Mouse (Mus musculus) hindbrain, embryonic 15.5 days (tissue): ENCODE data around the gene Stat5a. TPM values are rescaled to one million over a fixed set of nuclear protein-coding genes. Genes with fewer than 3 reads are reported as not detected.
A peak's percentile ranks its signal among the peaks of the same experiment; 100 is the strongest.

Experiments
- ATAC-seq: fragments of 200-750 bp; cut with Nextera tagmentation; 2 replicates; pipeline ENCODE4 v1.8.0; 2017; ENCODE audit warnings: low read depth, moderate number of reproducible peaks, moderate TSS enrichment; ENCODE audit not compliant: low FRiP score
- H3K27ac ChIP-seq: fragments of 300-500 bp; sonication (generic); replicated peaks from 2 replicates; pipeline ENCODE4 v1.5.1; 2015; ENCODE audit warnings: mild to moderate bottlenecking, inconsistent platforms
- H3K27me3 ChIP-seq: fragments of 300-500 bp; sonication (generic); 2 replicates; pipeline ENCODE4 v1.6.1; 2015; ENCODE audit warnings: control low read depth, inconsistent platforms
- H3K36me3 ChIP-seq: fragments of 300-500 bp; sonication (generic); 2 replicates; pipeline ENCODE4 v1.6.1; 2015; ENCODE audit warnings: control low read depth, inconsistent platforms
- H3K4me1 ChIP-seq: fragments of 300-500 bp; sonication (generic); replicated peaks from 2 replicates; pipeline ENCODE4 v1.6.1; 2015; ENCODE audit warnings: control low read depth, inconsistent platforms
- H3K4me2 ChIP-seq: fragments of 300-500 bp; sonication (generic); 2 replicates; pipeline ENCODE4 v1.6.1; 2015; ENCODE audit warnings: moderate library complexity, mild to moderate bottlenecking, inconsistent platforms
- H3K4me3 ChIP-seq: fragments of 300-500 bp; sonication (generic); 2 replicates; pipeline ENCODE4 v1.5.1; 2015; ENCODE audit warnings: mild to moderate bottlenecking, inconsistent platforms
- H3K9ac ChIP-seq: fragments of 300-500 bp; sonication (generic); 2 replicates; pipeline ENCODE4 v1.6.1; 2015; ENCODE audit warnings: inconsistent platforms
- H3K9me3 ChIP-seq: fragments of 300-500 bp; sonication (generic); 2 replicates; pipeline ENCODE4 v1.6.1; 2016; ENCODE audit warnings: control low read depth, inconsistent platforms
- WGBS: fragments of 180-500 bp; shearing (Covaris S2); methylation state at CpG from one replicate; pipeline ENCODE4 v1.1.7; 2015; 5-methylcytosine and 5-hydroxymethylcytosine counted together
- polyA plus RNA-seq: library from polyadenylated mRNA; unstranded; fragments of >200 nt; fragmentation: Nextera tagmentation; extraction: Ambion mirVana; gene quantifications from 2 replicates; pipeline ENCODE4 v1.2.1, GENCODE M21; 2015

Stat5a gene
- polyA plus RNA-seq, 1 experiment from 2014 or later, result 2.1 TPM

DNA sequence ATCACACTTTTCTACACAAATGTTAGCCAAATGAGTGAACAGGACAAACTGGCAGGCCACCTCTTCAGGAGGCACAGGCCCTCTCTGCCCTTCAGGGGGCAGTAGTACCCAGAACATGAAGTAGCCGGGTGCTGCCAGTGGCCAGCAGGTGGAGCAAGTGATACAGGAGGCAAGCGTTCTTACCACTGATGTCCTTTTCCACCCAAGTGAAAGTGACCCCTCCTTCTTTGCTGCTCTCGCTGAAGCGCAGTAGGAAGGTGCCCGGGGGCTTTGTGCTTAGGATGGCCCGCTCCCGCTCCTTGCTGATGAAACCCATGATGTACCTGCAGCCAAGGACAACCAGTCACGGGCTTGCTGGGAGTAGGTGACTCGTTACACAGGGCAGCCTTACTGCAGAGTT is 34.3 kb downstream of the Stat5a start:
- 15% methylated on average over 9 of the region's 9 CpGs for WGBS
- H3K4me3 ChIP-seq, result no peak overlapping the region
- H3K4me2 ChIP-seq, result no peak overlapping the region
- H3K9me3 ChIP-seq, result no peaks in the 10 kb centered on the region
- no peak overlapping the region for H3K9ac ChIP-seq
- peaks cover 18% of the 10 kb centered on the region for H3K36me3 ChIP-seq
- no peaks in the 10 kb centered on the region for H3K27me3 ChIP-seq
- ATAC-seq, result no peak
- H3K27ac ChIP-seq, result no peak overlapping the region
- 0 out of 2 replicates have a peak, but pooled peaks cover 6% of the 10 kb centered on the region for H3K4me1 ChIP-seq

DNA sequence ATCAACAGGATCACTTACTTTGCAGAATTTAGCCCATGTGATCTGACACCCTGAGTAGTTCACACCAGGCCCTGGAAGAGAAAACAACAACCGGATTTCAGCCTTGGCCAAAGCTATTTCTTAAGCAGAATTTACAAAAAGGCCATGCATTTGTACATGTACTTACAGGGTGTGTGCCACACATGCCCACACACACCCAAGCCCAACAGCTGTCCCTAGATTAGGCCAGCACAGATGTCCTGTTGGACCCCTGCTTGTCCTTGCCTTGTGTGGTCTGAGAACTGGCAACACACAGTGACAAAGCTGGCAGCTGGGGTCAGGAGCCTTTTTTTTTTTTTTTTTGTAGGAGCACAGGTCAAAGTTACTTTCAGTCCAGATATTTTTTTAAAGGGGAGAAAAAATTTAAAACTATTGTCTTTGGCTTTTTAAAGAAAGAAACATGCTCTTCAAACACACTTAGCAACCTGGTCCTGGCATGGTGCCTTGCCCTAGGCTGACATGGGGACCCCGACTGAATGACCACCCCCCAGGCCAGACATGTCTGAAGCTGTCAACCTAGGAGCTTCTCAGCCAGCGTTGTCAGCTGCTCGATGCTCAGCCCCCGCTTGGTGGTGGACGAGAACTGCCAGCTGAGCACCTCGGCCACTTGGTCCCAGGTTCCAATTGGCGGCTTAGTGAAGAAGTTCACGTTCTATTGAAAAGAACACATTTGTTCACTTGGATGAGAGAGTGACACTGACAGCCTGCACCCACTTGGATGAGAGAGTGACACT is 35.2 kb downstream of the Stat5a start:
- Histone ChIP-seq H3K4me1 (0 out of 2 replicates have a peak, but pooled peaks cover 7% of the 10 kb centered on the region), H3K9ac (no peak overlapping the region), H3K27ac (no peak overlapping the region), H3K27me3 (no peaks in the 10 kb centered on the region), H3K4me3 (no peak overlapping the region), H3K9me3 (no peaks in the 10 kb centered on the region), H3K4me2 (no peak overlapping the region), H3K36me3 (peaks cover 12% of the 10 kb centered on the region)
- WGBS, result 53% methylated on average over 9 of the region's 9 CpGs
- no peak for ATAC-seq

DNA sequence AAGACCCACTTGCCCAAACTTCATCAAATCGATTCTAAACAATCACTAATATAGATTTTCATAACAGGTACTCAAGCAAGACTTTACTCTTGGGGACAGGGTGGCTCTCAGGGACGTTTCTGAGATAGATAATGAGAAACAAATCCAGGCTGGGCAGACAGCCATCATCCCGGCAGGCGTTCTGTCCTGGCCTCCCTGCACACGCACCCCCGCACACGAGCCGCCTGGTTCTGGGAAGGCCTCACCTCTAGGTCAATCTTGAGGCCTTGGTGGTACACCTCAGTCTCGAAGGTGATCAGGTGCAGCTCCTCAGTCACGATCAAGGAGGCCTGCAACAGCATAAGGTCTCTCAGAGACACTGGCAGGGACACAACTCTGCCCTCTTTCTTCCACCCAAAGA is 36.9 kb downstream of the Stat5a start:
- Histone ChIP-seq H3K9ac (no peak overlapping the region), H3K4me2 (no peak overlapping the region), H3K4me3 (no peak overlapping the region), H3K4me1 (0 out of 2 replicates have a peak, but pooled peaks cover 7% of the 10 kb centered on the region), H3K27ac (no peak overlapping the region), H3K36me3 (peaks cover 13% of the 10 kb centered on the region; the same call in 1 of the 2 replicates), H3K9me3 (no peaks in the 10 kb centered on the region), H3K27me3 (no peaks in the 10 kb centered on the region)
- ATAC-seq, result no peak
- 57% methylated on average over 10 of the region's 10 CpGs for WGBS

DNA sequence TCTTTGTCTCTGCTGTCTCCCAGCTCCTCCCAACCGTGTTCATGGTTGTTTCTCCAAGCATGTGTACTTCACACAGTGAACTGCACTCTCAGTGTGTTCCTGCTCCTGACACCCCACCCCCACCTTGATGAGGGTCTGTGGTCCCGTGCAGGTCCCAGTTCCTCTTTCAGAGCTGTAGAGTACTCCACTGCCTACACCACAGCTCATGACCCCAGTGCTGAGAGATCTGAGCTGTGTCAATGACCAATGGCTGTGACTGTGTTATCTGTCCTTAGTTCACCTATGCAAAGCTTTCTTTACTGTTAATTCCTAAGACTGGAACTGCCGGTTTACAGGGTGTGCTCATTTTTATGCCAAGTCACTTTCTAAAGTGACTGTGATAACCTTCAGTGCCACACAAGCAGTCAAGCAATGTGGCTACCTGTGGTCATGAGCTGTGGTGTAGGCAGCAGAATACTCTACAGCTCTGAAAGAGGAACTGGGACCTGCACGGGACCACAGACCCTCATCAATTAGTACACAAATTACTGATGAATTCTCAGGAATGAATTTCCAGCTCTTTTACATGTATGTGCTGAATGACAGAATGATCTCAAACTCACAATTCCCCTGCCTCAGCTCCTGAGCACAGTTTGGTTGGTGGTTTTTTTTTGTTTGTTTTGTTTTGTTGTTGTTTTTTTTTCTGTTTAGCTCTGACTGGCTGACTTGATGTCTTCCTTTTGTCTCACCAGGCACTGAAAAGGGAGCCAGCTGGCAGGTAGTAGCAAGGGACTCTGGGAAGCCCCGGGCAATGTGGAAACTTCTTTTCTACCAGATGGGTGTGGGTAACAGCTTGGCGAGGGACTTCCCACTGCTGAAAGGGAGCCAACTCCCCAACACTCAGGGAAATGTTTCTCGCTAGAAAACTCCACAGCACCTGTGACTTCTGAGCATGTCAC is 38.4 kb downstream of the Stat5a start:
- H3K9ac ChIP-seq, result no peak overlapping the region
- ATAC-seq, result no peak
- 0 out of 2 replicates have a peak overlapping the region, but pooled peaks have one; percentile 6 for H3K27ac ChIP-seq
- H3K4me1 ChIP-seq, result 0 out of 2 replicates have a peak, but pooled peaks cover 7% of the 10 kb centered on the region
- 0 out of 2 replicates have a peak, but pooled peaks cover 5% of the 10 kb centered on the region for H3K9me3 ChIP-seq
- no peaks in the 10 kb centered on the region for H3K27me3 ChIP-seq
- H3K4me2 ChIP-seq, result 0 out of 2 replicates have a peak overlapping the region, but pooled peaks have one; percentile 3
- no peak overlapping the region for H3K4me3 ChIP-seq
- 61% methylated on average over 7 of the region's 7 CpGs for WGBS
- H3K36me3 ChIP-seq, result peaks cover 27% of the 10 kb centered on the region

DNA sequence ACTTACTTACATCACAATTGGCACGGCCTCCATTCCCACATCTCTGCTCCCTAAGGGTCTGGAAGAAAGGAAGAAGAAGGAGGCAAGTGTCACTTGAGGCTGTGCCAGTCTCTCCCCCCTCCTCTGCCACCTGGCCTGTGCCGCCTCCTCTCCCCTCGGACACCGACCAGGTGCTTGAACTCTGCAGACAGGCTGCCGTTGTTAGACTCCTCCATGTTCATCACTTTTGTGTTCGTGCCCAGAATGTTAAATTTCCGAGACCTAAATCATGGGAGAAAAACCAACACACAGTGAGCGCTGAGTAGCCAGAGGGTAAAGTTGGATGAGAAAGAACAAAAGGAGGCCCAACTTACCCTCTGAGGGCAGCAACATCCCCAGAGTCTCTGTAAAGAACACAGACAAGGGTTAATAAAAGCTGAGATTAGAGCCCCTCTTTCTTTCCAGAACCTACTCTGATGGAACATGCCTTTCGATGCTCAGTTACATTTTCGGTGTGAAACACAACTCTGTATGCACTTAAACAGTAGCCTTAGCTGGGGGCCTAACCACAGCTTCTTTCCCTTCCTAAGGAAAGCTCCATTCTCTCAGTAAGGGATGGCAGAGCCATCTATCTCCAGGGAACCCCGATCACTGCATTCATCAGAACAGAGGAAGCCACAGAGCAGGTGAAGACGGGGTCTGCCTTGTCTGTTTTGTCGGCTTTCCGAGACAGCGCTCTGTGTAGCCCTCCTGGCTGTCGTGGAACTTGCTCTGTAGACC is 39.5 kb downstream of the Stat5a start:
- 0 out of 2 replicates have a peak overlapping the region, but pooled peaks have one; percentile 3 for H3K4me2 ChIP-seq
- no peaks in the 10 kb centered on the region for H3K27me3 ChIP-seq
- H3K9me3 ChIP-seq, result 0 out of 2 replicates have a peak, but pooled peaks cover 5% of the 10 kb centered on the region
- H3K4me3 ChIP-seq, result no peak overlapping the region
- H3K36me3 ChIP-seq, result peaks cover 31% of the 10 kb centered on the region
- WGBS, result 46% methylated on average over 16 of the region's 16 CpGs
- H3K9ac ChIP-seq, result no peak overlapping the region
- no peak for ATAC-seq
- H3K27ac ChIP-seq, result peak overlapping the region; percentile 6; the same call in 1 of the 2 replicates
- 0 out of 2 replicates have a peak, but pooled peaks cover 7% of the 10 kb centered on the region for H3K4me1 ChIP-seq

DNA sequence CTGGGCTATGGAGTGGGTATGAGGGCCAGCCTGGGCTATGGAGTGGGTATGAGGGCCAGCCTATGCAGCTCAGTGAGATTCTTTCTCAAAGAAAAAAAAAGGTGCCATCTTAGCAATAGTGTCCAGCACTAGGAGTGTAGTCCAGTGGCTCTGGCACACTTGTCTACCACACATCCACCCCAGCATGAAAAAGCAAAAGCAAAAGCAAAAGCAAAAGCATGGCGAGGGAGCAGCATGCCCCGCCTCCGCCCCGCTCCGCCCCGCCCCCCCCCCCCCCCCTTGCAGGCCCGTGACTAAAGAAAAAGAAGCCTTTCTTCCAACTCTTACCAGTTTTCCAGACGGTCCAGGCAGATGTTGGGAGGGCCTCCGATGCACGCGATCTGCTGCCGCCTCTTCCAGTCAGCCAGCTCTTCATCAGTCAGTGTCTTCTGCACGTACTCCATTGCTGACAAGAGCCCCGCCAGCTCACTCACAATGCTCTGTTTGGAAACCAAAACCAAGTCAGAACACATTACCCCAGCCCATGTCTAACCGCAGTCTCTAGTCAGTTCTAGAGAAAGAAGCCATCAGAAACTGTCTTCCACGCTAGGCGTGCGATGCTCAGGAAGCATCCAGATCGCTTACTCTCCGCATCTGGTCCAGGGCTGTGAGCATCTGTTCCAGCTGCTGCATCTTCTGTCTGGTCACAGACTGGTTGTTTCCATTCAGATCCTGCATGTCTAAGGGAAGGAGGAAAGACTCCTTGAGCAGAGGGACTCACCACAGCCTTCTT is 45.6 kb downstream of the Stat5a start:
- no peaks in the 10 kb centered on the region for H3K27me3 ChIP-seq
- H3K9me3 ChIP-seq, result 0 out of 2 replicates have a peak, but pooled peaks cover 5% of the 10 kb centered on the region
- no peak overlapping the region for H3K4me2 ChIP-seq
- H3K27ac ChIP-seq, result no peak overlapping the region
- no peak overlapping the region for H3K4me3 ChIP-seq
- peaks cover 45% of the 10 kb centered on the region for H3K36me3 ChIP-seq
- 66% methylated on average over 19 of the region's 20 CpGs for WGBS
- no peak for ATAC-seq
- no peak overlapping the region for H3K9ac ChIP-seq
- no peaks in the 10 kb centered on the region for H3K4me1 ChIP-seq

DNA sequence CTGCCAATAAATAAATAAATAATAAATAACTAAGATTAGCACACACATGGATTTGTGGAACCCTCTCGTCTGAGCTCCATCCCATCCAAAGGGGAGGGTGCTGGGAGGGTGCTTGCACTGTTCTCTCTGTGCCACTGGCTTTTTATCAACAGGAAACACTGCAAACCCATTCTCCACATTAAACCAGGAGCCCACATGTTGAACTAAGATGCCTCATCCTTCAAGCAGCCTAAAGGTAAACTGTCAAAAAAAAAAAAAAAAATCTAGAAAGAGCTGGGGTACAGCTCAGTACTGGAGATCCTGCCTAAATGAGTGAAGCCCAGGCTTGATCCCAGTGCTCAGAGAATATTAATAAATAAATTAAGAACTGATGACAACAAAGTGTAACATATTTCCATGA is 46.8 kb downstream of the Stat5a start:
- H3K4me2 ChIP-seq, result no peak overlapping the region
- no peak for ATAC-seq
- H3K4me3 ChIP-seq, result no peak overlapping the region
- no peak overlapping the region for H3K9ac ChIP-seq
- WGBS, result 87% methylated on average over 1 of the region's 1 CpGs
- H3K9me3 ChIP-seq, result 0 out of 2 replicates have a peak, but pooled peaks cover 5% of the 10 kb centered on the region
- peaks cover 44% of the 10 kb centered on the region for H3K36me3 ChIP-seq
- no peak overlapping the region for H3K27ac ChIP-seq
- H3K27me3 ChIP-seq, result no peaks in the 10 kb centered on the region
- H3K4me1 ChIP-seq, result no peaks in the 10 kb centered on the region

DNA sequence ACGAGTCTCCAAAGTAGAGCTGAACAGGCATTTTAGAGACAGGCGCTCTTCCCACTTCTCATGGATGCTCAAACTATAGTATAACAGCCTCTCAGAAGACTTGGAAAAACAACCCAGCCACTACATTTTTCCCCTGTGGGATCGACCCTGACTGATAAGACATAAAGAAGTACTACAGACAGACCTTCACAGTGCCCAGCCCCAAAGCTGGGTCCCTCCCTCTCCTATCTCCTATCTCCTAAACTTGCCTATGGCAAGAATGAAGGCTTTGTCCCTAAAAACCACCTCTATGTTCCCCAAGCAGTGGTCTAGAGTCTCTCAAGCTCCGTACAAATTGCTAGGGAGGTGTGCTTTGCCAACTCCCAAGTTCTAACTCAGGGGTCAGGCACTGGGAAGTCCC is 47.7 kb downstream of the Stat5a start:
- no peak overlapping the region for H3K9ac ChIP-seq
- no peak overlapping the region for H3K4me3 ChIP-seq
- H3K9me3 ChIP-seq, result 0 out of 2 replicates have a peak, but pooled peaks cover 3% of the 10 kb centered on the region
- no peak overlapping the region for H3K27ac ChIP-seq
- peaks cover 35% of the 10 kb centered on the region for H3K36me3 ChIP-seq
- WGBS, result 90% methylated on average over 4 of the region's 4 CpGs
- H3K27me3 ChIP-seq, result no peaks in the 10 kb centered on the region
- ATAC-seq, result no peak
- H3K4me1 ChIP-seq, result no peaks in the 10 kb centered on the region
- no peak overlapping the region for H3K4me2 ChIP-seq

DNA sequence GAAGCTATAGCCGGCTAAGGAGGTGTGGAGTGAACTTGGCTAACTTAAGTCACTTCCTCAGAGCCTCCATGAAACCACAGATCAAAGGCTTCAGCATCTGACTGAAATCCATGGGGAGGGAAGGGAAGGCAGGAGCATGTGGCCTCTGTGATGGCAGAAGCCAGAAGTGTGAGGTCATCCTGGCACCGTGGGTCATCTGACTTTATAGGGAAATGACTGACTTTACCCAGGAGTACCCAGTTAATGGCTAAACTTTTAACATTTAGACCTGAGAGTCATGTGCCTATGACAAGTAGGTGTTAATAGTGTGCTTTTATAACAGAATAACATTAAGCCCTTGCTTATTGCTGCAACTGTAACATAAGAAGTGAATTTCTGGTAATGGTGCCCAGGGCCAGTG is 49.0 kb downstream of the Stat5a start:
- peaks cover 27% of the 10 kb centered on the region for H3K36me3 ChIP-seq
- no peaks in the 10 kb centered on the region for H3K27me3 ChIP-seq
- H3K9ac ChIP-seq, result no peak overlapping the region
- H3K9me3 ChIP-seq, result no peaks in the 10 kb centered on the region
- no peak for ATAC-seq
- no peaks in the 10 kb centered on the region for H3K4me1 ChIP-seq
- H3K4me2 ChIP-seq, result no peak overlapping the region
- H3K4me3 ChIP-seq, result no peak overlapping the region
- H3K27ac ChIP-seq, result no peak overlapping the region
- WGBS, result 84% methylated on average over 2 of the region's 2 CpGs

DNA sequence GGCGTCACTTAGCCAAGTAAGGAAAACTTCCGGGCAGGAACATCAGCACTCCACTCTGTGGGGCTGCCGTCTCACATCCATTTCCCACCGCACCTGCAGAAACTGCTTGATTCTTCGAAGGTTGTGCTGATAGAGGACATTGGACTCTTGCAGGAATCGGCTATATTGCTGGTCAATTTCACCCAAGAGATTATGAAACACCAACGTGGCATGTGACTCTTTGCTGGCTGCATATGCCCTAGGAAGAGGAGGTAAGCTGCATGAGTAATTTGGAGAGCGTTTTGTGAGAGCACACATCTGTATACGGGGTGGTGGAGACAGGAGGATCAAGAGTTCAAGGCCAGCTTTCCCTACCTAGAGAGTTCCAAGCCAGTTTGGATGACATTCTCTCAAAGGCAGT is 49.4 kb downstream of the Stat5a start:
- Histone ChIP-seq H3K36me3 (peaks cover 23% of the 10 kb centered on the region), H3K27me3 (no peaks in the 10 kb centered on the region), H3K9ac (no peak overlapping the region), H3K27ac (no peak overlapping the region), H3K9me3 (no peaks in the 10 kb centered on the region), H3K4me2 (no peak overlapping the region), H3K4me1 (no peaks in the 10 kb centered on the region), H3K4me3 (no peak overlapping the region)
- ATAC-seq, result no peak
- WGBS, result 89% methylated on average over 9 of the region's 9 CpGs
